In the genomic region with DNA sequence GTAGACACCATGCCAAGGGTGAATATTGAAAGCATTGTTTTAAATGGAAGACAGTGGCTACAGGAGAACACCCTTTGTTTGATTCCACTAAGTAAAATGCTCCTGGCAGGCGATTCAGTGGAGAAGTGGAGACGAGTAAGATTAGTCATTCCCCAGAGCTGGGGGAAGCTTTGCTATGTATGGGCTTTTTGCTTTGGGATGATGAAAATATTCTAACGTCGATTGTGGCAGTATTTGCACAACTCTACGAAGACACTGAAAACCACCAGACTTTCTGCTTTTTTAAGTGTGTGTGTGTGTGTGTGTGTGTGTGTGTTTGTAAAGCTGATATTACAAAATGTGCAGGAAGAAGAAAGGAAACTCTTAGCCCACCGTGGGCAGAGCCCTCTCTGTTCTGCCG, we compare ENCODE assay signal across 10 mouse cellular contexts.
DNase-seq lines count a peak whose midpoint lies in the region; ATAC-seq and TF ChIP-seq lines count a peak whose summit lies in the region.
"Had no signal": no experiment of that assay in that cellular context is flagged by ENCODE, and none has a peak within 500 bp of the region (broad histone marks: within the 10 kb centered on the region; RNA-seq: fewer than 3 reads in every experiment).

No protein-coding gene starts in this region.

- H3K9ac ChIP-seq in hindbrain, embryonic 16.5 days (ENCODE audit: low read depth, low read length): no peak overlapping the region
- 0 out of 2 replicates have a peak overlapping the region, but pooled peaks have one; percentile 21 for H3K9ac ChIP-seq in forebrain, embryonic 14.5 days (ENCODE audit: low read length)
- no peak overlapping the region for H3K9ac ChIP-seq in midbrain, embryonic 13.5 days (replicated peaks)

- H3K9me3 ChIP-seq in hindbrain, embryonic 10.5 days: no peaks in the 10 kb centered on the region
- no peaks in the 10 kb centered on the region for H3K9me3 ChIP-seq in hindbrain, embryonic 16.5 days (ENCODE audit: control insufficient read depth, low read length)
- no peaks in the 10 kb centered on the region for H3K9me3 ChIP-seq in forebrain, embryonic 14.5 days (replicated peaks; ENCODE audit: control insufficient read depth, low read length)
- H3K9me3 ChIP-seq in midbrain, embryonic 13.5 days: no peaks in the 10 kb centered on the region

- H3K4me3 ChIP-seq in hindbrain, embryonic 10.5 days: no peak overlapping the region
- H3K4me3 ChIP-seq in hindbrain, embryonic 16.5 days (ENCODE audit: low read length): no peak overlapping the region
- H3K4me3 ChIP-seq in bone marrow, adult 2 months (replicated peaks; ENCODE audit: control insufficient read depth, low read depth, low read length): no peak overlapping the region
- H3K4me3 ChIP-seq in forebrain, embryonic 14.5 days (ENCODE audit: low read depth, low read length): no peak overlapping the region
- no peak overlapping the region for H3K4me3 ChIP-seq in midbrain, embryonic 13.5 days (replicated peaks)

- peaks cover 45% of the 10 kb centered on the region for H3K4me1 ChIP-seq in hindbrain, embryonic 10.5 days (replicated peaks)
- H3K4me1 ChIP-seq in hindbrain, embryonic 16.5 days (ENCODE audit: control insufficient read depth, insufficient read depth, low read depth, low read length): peaks cover 24% of the 10 kb centered on the region
- H3K4me1 ChIP-seq in bone marrow, adult 2 months (ENCODE audit: control insufficient read depth, insufficient read depth, low read length): peaks cover 3% of the 10 kb centered on the region; the same call in 1 of the 2 replicates
- peaks cover 17% of the 10 kb centered on the region for H3K4me1 ChIP-seq in forebrain, embryonic 14.5 days (ENCODE audit: control insufficient read depth, insufficient read depth, low read length)
- H3K4me1 ChIP-seq in midbrain, embryonic 13.5 days (replicated peaks): peaks cover 39% of the 10 kb centered on the region

- peak overlapping the region; percentile 64 for H3K27ac ChIP-seq in hindbrain, embryonic 10.5 days
- H3K27ac ChIP-seq in hindbrain, embryonic 16.5 days (ENCODE audit: low read depth, low read length): no peak overlapping the region
- H3K27ac ChIP-seq in bone marrow, adult 2 months (ENCODE audit: control insufficient read depth, insufficient read depth, low read depth, low read length, poor library complexity): peak overlapping the region; percentile 65; the same call in 1 of the 2 replicates
- H3K27ac ChIP-seq in forebrain, embryonic 14.5 days (ENCODE audit: low read depth, low read length): no peak overlapping the region
- H3K27ac ChIP-seq in midbrain, embryonic 13.5 days: peak overlapping the region; percentile 54; the same call in 1 of the 2 replicates

- no peak for TF ChIP-seq CTCF in bone marrow, adult 2 months (IDR thresholded peaks at IDR 0.05; ENCODE audit: control insufficient read depth, insufficient read depth, low read length)

- TF ChIP-seq POLR2A in bone marrow, adult 2 months (IDR thresholded peaks at IDR 0.05; ENCODE audit: borderline replicate concordance, control insufficient read depth, low read depth, low read length): no peak

- ATAC-seq in hindbrain, embryonic 16.5 days: no peak
- no peak for ATAC-seq in forebrain, embryonic 14.5 days
- 0 out of 2 replicates have a peak, but pooled peaks have one; percentile 9 for ATAC-seq in midbrain, embryonic 13.5 days

- WGBS in hindbrain, embryonic 10.5 days: 61% methylated on average over 7 of the region's 7 CpGs
- WGBS in hindbrain, embryonic 16.5 days: 32% methylated on average over 7 of the region's 7 CpGs
- WGBS in bone marrow, adult 2 months: 10% methylated on average over 7 of the region's 7 CpGs
- WGBS in forebrain, embryonic 14.5 days: 41% methylated on average over 7 of the region's 7 CpGs
- 43% methylated on average over 7 of the region's 7 CpGs for WGBS in midbrain, embryonic 13.5 days

- H3K36me3 ChIP-seq in hindbrain, embryonic 10.5 days: no peaks in the 10 kb centered on the region
- no peaks in the 10 kb centered on the region for H3K36me3 ChIP-seq in hindbrain, embryonic 16.5 days (ENCODE audit: control insufficient read depth, insufficient read depth, low read length)
- no peaks in the 10 kb centered on the region for H3K36me3 ChIP-seq in forebrain, embryonic 14.5 days (ENCODE audit: control insufficient read depth, insufficient read depth, low read length)
- H3K36me3 ChIP-seq in midbrain, embryonic 13.5 days: no peaks in the 10 kb centered on the region

- DNase-seq in hindbrain, embryonic 10.5 days (ENCODE audit: low spot score): no peak
- DNase-seq in forebrain, embryonic 14.5 days (ENCODE audit: low spot score): no peak
- DNase-seq in layer of hippocampus, adult 8-10 months (ENCODE audit: low spot score in 2 of 2): no peak
- no peak for DNase-seq in urinary bladder, adult 2 months (ENCODE audit: low spot score)
- DNase-seq: cerebellum, postnatal 10 days; kidney, adult 11 months; thymus, postnatal 36 days had no signal

- H3K27me3 ChIP-seq in hindbrain, embryonic 10.5 days (ENCODE audit: insufficient read depth, poor library complexity, severe bottlenecking): no peaks in the 10 kb centered on the region
- no peaks in the 10 kb centered on the region for H3K27me3 ChIP-seq in hindbrain, embryonic 16.5 days (replicated peaks; ENCODE audit: control insufficient read depth, insufficient read depth, low read length)
- H3K27me3 ChIP-seq in forebrain, embryonic 14.5 days (replicated peaks; ENCODE audit: control insufficient read depth, insufficient read depth, low read length): no peaks in the 10 kb centered on the region
- H3K27me3 ChIP-seq in midbrain, embryonic 13.5 days: no peaks in the 10 kb centered on the region

- no peak overlapping the region for H3K4me2 ChIP-seq in hindbrain, embryonic 16.5 days (ENCODE audit: low read length)
- no peak overlapping the region for H3K4me2 ChIP-seq in forebrain, embryonic 14.5 days (ENCODE audit: low read length)
- no peak overlapping the region for H3K4me2 ChIP-seq in midbrain, embryonic 13.5 days (replicated peaks)

Comparison
In these comparisons a context has a peak if more than half of its experiments do, and no peak if none do; other contexts are left out.
1. H3K27ac ChIP-seq: peak in hindbrain, embryonic 10.5 days (single experiment), bone marrow, adult 2 months (single experiment) and midbrain, embryonic 13.5 days (single experiment); none in hindbrain, embryonic 16.5 days (single experiment) and forebrain, embryonic 14.5 days (single experiment).